In genomic region chr6:144086096-144086810, GRCm38 (mm10) we compare ENCODE assay signal across 19 mouse cellular contexts.
"Had no signal": no experiment of that assay in that cellular context is flagged by ENCODE, and none has a peak within 500 bp of the region (broad histone marks: within the 10 kb centered on the region; RNA-seq: fewer than 3 reads in every experiment).

No protein-coding gene starts in this region.

- H3K36me3 ChIP-seq: lung, embryonic 15.5 days; midbrain, embryonic 13.5 days; midbrain, embryonic 15.5 days; neural tube, embryonic 12.5 days had no signal

- DNase-seq: lung, adult 2 months; lung, postnatal 14 days; lung, postnatal 36 days; retina, postnatal 1 day; right cerebral cortex, adult 18-20 months; right cerebral cortex, postnatal 25 days; right cerebral cortex, postnatal 4 days; spleen, adult 18-20 months; thymus, adult 2 months; thymus, postnatal 25 days; thymus, postnatal 4 days had no signal

- H3K9me3 ChIP-seq: lung, embryonic 15.5 days; megakaryocyte, embryonic 14.5 days; midbrain, embryonic 13.5 days; midbrain, embryonic 15.5 days; neural tube, embryonic 12.5 days had no signal

- H3K27ac ChIP-seq: lung, embryonic 15.5 days; macrophage; midbrain, embryonic 13.5 days; midbrain, embryonic 15.5 days; neural tube, embryonic 12.5 days had no signal

- ATAC-seq: lung, postnatal 0 days; midbrain, embryonic 13.5 days; midbrain, embryonic 15.5 days had no signal

- H3K9ac ChIP-seq: lung, embryonic 15.5 days; midbrain, embryonic 13.5 days; midbrain, embryonic 15.5 days; neural tube, embryonic 12.5 days had no signal

- H3K4me3 ChIP-seq: lung, embryonic 15.5 days; megakaryocyte, embryonic 14.5 days; midbrain, embryonic 13.5 days; midbrain, embryonic 15.5 days; neural tube, embryonic 12.5 days had no signal

- H3K27me3 ChIP-seq: lung, embryonic 15.5 days; midbrain, embryonic 13.5 days; midbrain, embryonic 15.5 days; neural tube, embryonic 12.5 days had no signal

- H3K4me1 ChIP-seq: lung, embryonic 15.5 days; midbrain, embryonic 15.5 days; neural tube, embryonic 12.5 days had no signal

- H3K4me2 ChIP-seq: lung, embryonic 15.5 days; midbrain, embryonic 11.5 days; midbrain, embryonic 13.5 days; midbrain, embryonic 15.5 days; neural tube, embryonic 12.5 days had no signal
